Mouse (Mus musculus) CH12.LX (cell line): ENCODE measurements around the gene Dlg2.

Experiments used
- CTCF ChIP-seq, 2 experiments: IDR thresholded peaks in 1 of 2; conservative IDR thresholded peaks in 1 of 2; 2 replicates each; pipeline ENCODE4 v1.5.1; 2011 to 2012; ENCODE audit warnings: low read depth in 2 of 2, low read length in 2 of 2, improper control_type of control experiment in 1 of 2, inconsistent platforms in 1 of 2, mild to moderate bottlenecking in 1 of 2, moderate library complexity in 1 of 2
- E2F4 ChIP-seq: IDR thresholded peaks from 2 replicates; pipeline ENCODE4 v1.6.1; 2011; ENCODE audit warnings: low read depth, low read length, improper control_type of control experiment; ENCODE audit not compliant: insufficient replicate concordance
- POLR2A ChIP-seq: IDR thresholded peaks from 2 replicates; pipeline ENCODE4 v1.6.1; 2011; ENCODE audit warnings: low read depth, mild to moderate bottlenecking, improper control_type of control experiment, low read length
- POLR2AphosphoS2 ChIP-seq: IDR thresholded peaks from 2 replicates; pipeline ENCODE4 v1.6.1; 2011; ENCODE audit warnings: low read depth, low read length, improper control_type of control experiment
- ZC3H11A ChIP-seq: IDR thresholded peaks from 2 replicates; pipeline ENCODE4 v1.6.1; 2012; ENCODE audit warnings: low read depth, mild to moderate bottlenecking, inconsistent platforms, low read length, improper control_type of control experiment
- ZMIZ1 ChIP-seq: IDR thresholded peaks from 2 replicates; pipeline ENCODE4 v1.6.1; 2012; ENCODE audit warnings: low read depth, mild to moderate bottlenecking, inconsistent platforms, low read length, improper control_type of control experiment

DNA sequence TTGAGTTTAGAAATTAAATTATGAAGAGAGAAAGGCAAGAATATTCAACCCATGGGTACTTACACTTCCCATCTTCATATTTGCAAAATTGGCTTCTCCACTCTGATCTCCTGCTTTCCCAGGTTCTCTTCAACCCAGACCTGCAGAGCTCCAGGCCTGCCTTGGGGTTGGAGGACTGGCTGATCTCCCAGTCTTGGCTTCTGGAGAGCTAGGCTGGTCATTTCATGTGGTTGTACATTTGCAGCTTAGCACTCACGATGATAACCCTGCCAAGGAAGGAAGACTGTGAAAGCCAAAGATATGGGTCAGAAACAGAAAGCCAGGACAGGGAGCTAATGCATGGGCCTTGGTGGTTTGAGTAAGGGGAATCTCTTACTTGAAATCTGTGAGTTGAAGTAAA lies 1176.6 kb downstream of the Dlg2 start:
- TF ChIP-seq POLR2AphosphoS2 = no peak
- TF ChIP-seq ZMIZ1 = no peak
- no peak for TF ChIP-seq CTCF (conservative IDR thresholded peaks at IDR 0.05 in 1 of 2, IDR thresholded peaks at IDR 0.05 in 1 of 2; ENCODE audit: low read depth in 2 of 2, low read length in 2 of 2)
- TF ChIP-seq E2F4 = no peak
- TF ChIP-seq ZC3H11A = no peak
- TF ChIP-seq POLR2A = no peak
